Mouse (Mus musculus) liver, adult 2 months (tissue): ENCODE data around the gene Nudt2. TPM values are rescaled to one million over a fixed set of nuclear protein-coding genes. Genes with fewer than 3 reads are reported as not detected.

Experiments used
- DNase-seq: peaks from one replicate; pipeline ENCODE4 v3.0.0-alpha.2; 2011; ENCODE audit warnings: low read depth, low spot score; ENCODE audit errors: extremely low read depth
- H3K27ac ChIP-seq: fragments of 200-500 bp; replicated peaks from 2 replicates; pipeline ENCODE4 v1.5.1; 2012; ENCODE audit warnings: low read depth, mild to moderate bottlenecking, control low read depth, inconsistent platforms, low read length; ENCODE audit not compliant: insufficient read depth
- H3K27me3 ChIP-seq: fragments of 200-500 bp; 2 replicates; pipeline ENCODE4 v1.6.1; 2012; ENCODE audit warnings: mild to moderate bottlenecking, moderate library complexity, low read length, inconsistent platforms; ENCODE audit not compliant: control insufficient read depth, insufficient read depth
- H3K36me3 ChIP-seq: fragments of 200-500 bp; 2 replicates; pipeline ENCODE4 v1.6.1; 2012; ENCODE audit warnings: low read length, inconsistent platforms; ENCODE audit not compliant: control insufficient read depth, insufficient read depth
- H3K4me1 ChIP-seq: fragments of 200-500 bp; 2 replicates; pipeline ENCODE4 v1.6.1; 2011; ENCODE audit warnings: low read length; ENCODE audit not compliant: control insufficient read depth, insufficient read depth
- H3K4me3 ChIP-seq: fragments of 200-500 bp; 2 replicates; pipeline ENCODE4 v1.5.1; 2011; ENCODE audit warnings: low read depth, mild to moderate bottlenecking, control low read depth, low read length, moderate library complexity; ENCODE audit not compliant: insufficient read depth
- H3K79me2 ChIP-seq: fragments of 200-500 bp; 2 replicates; pipeline ENCODE4 v1.6.1; 2012; ENCODE audit warnings: inconsistent platforms, mild to moderate bottlenecking, low read length, moderate library complexity; ENCODE audit not compliant: control insufficient read depth, insufficient read depth
- H3K9ac ChIP-seq: fragments of 200-500 bp; 2 replicates; pipeline ENCODE4 v1.6.1; 2012; ENCODE audit warnings: low read depth, mild to moderate bottlenecking, control low read depth, inconsistent platforms, low read length
- CTCF ChIP-seq: fragments of 200-500 bp; IDR thresholded peaks from 2 replicates; pipeline ENCODE4 v1.5.1; 2011; ENCODE audit warnings: low read depth, low read length, control low read depth
- POLR2A ChIP-seq: fragments of 200-500 bp; IDR thresholded peaks from 2 replicates; pipeline ENCODE4 v1.6.1; 2011; ENCODE audit warnings: low read length, control low read depth; ENCODE audit not compliant: insufficient read depth; ENCODE audit errors: extremely low read depth
- WGBS: fragments of 180-500 bp; shearing (Covaris S2); methylation state at CpG from one replicate; pipeline ENCODE4 v1.1.7; 2018; 5-methylcytosine and 5-hydroxymethylcytosine counted together
- polyA plus RNA-seq: library from polyadenylated mRNA; depleted of rRNA; stranded (reverse); fragments of >200 nt; gene quantifications from 2 replicates; pipeline ENCODE4 v1.2.3, GENCODE M21; 2012
- total RNA-seq: library from RNA; depleted of rRNA; stranded (reverse); fragments of >200 nt; gene quantifications from 2 replicates; pipeline ENCODE4 v1.2.3, GENCODE M21; 2014

Nudt2 gene
- total and polyA plus RNA-seq, 2 experiments, result 18.3 to 33.9 TPM

GRCm38 (mm10) chr4:41506906-41507305 lies 42.0 kb downstream of the Nudt2 start:
- Histone ChIP-seq H3K4me3 (peak overlapping the region; percentile 51), H3K4me1 (peaks cover 6% of the 10 kb centered on the region; the same call in 1 of the 2 replicates), H3K79me2 (peaks cover 2% of the 10 kb centered on the region; the same call in 1 of the 2 replicates), H3K36me3 (no peaks in the 10 kb centered on the region), H3K9ac (peak overlapping the region; percentile 52), H3K27ac (no peak overlapping the region), H3K27me3 (no peaks in the 10 kb centered on the region)
- WGBS, result under 1% methylated on average over 29 of the region's 29 CpGs
- peak; percentile 64 for DNase-seq
- TF ChIP-seq POLR2A (0 out of 2 replicates have a peak, but pooled peaks have one; percentile 32), CTCF (peak; percentile 38; the same call in 1 of the 2 replicates)

DNA sequence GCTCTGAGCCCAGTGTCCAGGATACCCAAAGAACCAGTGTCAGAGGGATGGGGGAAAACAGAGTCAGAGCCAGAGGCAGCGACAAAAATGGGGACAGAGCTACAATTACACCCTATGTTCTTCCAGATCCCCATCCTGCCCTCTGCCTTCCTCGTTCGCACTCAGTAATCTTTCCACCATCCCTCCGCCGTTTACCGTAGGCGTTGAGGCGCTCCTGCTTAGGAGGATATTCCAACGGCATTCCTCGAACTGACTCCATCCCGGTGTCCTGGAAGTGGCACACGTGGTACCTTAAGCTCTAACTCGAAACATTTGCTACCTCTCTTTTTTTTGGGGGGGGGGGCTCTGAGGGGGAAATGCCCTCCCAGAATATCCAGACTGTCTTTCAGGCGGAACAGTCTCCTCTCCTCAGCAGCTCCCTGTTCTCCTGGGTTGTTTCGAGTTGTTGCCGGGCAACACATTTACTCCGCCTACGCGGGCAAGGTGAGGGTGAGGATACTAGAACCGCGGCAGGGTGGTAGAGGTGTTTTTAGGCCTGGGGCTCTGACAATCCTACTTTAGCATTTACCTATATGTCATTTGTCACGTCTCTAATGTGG lies 42.5 kb downstream of the Nudt2 start:
- 29% methylated on average over 22 of the region's 22 CpGs for WGBS
- Histone ChIP-seq H3K36me3 (no peaks in the 10 kb centered on the region), H3K4me1 (peaks cover 6% of the 10 kb centered on the region; the same call in 1 of the 2 replicates), H3K9ac (peak overlapping the region; percentile 8; the same call in 1 of the 2 replicates), H3K4me3 (peak overlapping the region; percentile 51; the same call in 1 of the 2 replicates), H3K27ac (no peak overlapping the region), H3K27me3 (no peaks in the 10 kb centered on the region), H3K79me2 (no peaks in the 10 kb centered on the region; the same call in 1 of the 2 replicates)
- no peak for DNase-seq
- TF ChIP-seq POLR2A (no peak), CTCF (no peak)

- Histone ChIP-seq H3K36me3 (no peaks in the 10 kb centered on the region), H3K9ac (no peak overlapping the region), H3K27ac (no peak overlapping the region), H3K4me3 (no peak overlapping the region), H3K4me1 (peaks cover 6% of the 10 kb centered on the region; the same call in 1 of the 2 replicates), H3K27me3 (no peaks in the 10 kb centered on the region), H3K79me2 (no peaks in the 10 kb centered on the region)
- no peak for DNase-seq
- TF ChIP-seq CTCF (no peak), POLR2A (no peak)
- WGBS, result 68% methylated on average over 7 of the region's 7 CpGs
Measured at GRCm38 (mm10) chr4:41507998-41508397, 43.0 kb downstream of the Nudt2 start.

DNA sequence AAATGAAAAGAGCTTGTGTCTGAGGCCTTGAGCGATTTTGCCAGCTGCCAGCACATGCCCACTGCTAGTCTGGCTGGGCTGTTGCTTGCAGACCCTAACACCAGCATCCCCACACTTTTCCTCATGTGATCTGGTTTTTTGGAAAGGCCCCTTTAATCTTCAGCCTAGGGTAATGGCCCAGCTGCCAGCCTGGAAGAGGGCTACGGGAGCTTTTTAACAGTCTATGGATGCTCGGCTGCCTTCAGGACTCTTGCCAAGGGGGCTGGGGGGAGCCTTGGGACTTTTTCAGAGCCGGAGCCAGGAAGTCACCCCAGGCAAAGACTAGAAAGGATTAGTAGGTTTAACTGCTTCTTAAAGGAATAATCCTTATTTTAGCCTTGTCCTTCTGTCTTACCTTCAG lies 48.4 kb downstream of the Nudt2 start:
- Histone ChIP-seq H3K27ac (no peak overlapping the region), H3K9ac (no peak overlapping the region), H3K4me3 (no peak overlapping the region), H3K27me3 (no peaks in the 10 kb centered on the region), H3K36me3 (no peaks in the 10 kb centered on the region), H3K4me1 (no peaks in the 10 kb centered on the region), H3K79me2 (no peaks in the 10 kb centered on the region)
- WGBS, result 76% methylated on average over 4 of the region's 4 CpGs
- TF ChIP-seq CTCF, result no peak
- TF ChIP-seq POLR2A, result no peak
- no peak for DNase-seq

GRCm38 (mm10) chr4:41513714-41514113 lies 48.8 kb downstream of the Nudt2 start:
- no peaks in the 10 kb centered on the region for H3K27me3 ChIP-seq
- 46% methylated on average over 8 of the region's 8 CpGs for WGBS

GRCm38 (mm10) chr4:41517233-41517632 lies 52.3 kb downstream of the Nudt2 start, which contains the start of gene 1110017D15Rik:
Gene 1110017D15Rik (minus strand): TSS chr4:41517333.
- no peaks in the 10 kb centered on the region for H3K4me1 ChIP-seq
- WGBS, result 89% methylated on average over 2 of the region's 2 CpGs
- no peak within 1 kb of the TSS for H3K27ac ChIP-seq
- no peaks in the 10 kb centered on the region for H3K36me3 ChIP-seq
- H3K79me2 ChIP-seq, result no peaks in the 10 kb centered on the region
- DNase-seq, result no peak
- TF ChIP-seq POLR2A (no peak), CTCF (no peak)
- no peak within 1 kb of the TSS for H3K4me3 ChIP-seq
- no peak within 1 kb of the TSS for H3K9ac ChIP-seq
- H3K27me3 ChIP-seq, result no peaks in the 10 kb centered on the region

More at GRCm38 (mm10) chr4:41513714-41514113, 48.8 kb downstream of the Nudt2 start:
- H3K9ac ChIP-seq, result no peak overlapping the region
- no peaks in the 10 kb centered on the region for H3K36me3 ChIP-seq
- H3K27ac ChIP-seq, result no peak overlapping the region
- TF ChIP-seq POLR2A (no peak), CTCF (no peak)
- H3K4me1 ChIP-seq, result no peaks in the 10 kb centered on the region
- no peaks in the 10 kb centered on the region for H3K79me2 ChIP-seq
- no peak overlapping the region for H3K4me3 ChIP-seq
- DNase-seq, result no peak
